Mouse (Mus musculus): ENCODE results near the gene Lypla2.
A peak's percentile ranks its signal among the peaks of the same experiment; 100 is the strongest.

The Lypla2 gene

GRCm38 (mm10) chr4:135946659-135947301, 25.6 kb downstream of the Lypla2 start:
- DNase-seq, result peak in 1 of 2 experiments; percentile 16

GRCm38 (mm10) chr4:135946278-135946658, 26.2 kb downstream of the Lypla2 start, which contains the start of gene Hmgcl:
TSS of gene Hmgcl (plus strand) at chr4:135946448.
- DNase-seq, result peak; percentile 96 to 97

- no peak for DNase-seq
Observed at GRCm38 (mm10) chr4:135945706-135946105, 26.7 kb downstream of the Lypla2 start.

- no peak for DNase-seq
Observed at GRCm38 (mm10) chr4:135943389-135943788, 29.0 kb downstream of the Lypla2 start.

GRCm38 (mm10) chr4:135942193-135942592, 30.2 kb downstream of the Lypla2 start:
- DNase-seq, result peak; percentile 22 to 26

GRCm38 (mm10) chr4:135941026-135941425, 31.4 kb downstream of the Lypla2 start:
- peak; percentile 56 for DNase-seq

- DNase-seq, result no peak
Observed at GRCm38 (mm10) chr4:135938858-135939257, 33.6 kb downstream of the Lypla2 start.

GRCm38 (mm10) chr4:135935502-135935901, 36.9 kb downstream of the Lypla2 start:
- no peak for DNase-seq

GRCm38 (mm10) chr4:135934708-135935500, 37.5 kb downstream of the Lypla2 start:
- DNase-seq, result no peak

GRCm38 (mm10) chr4:135931832-135932231, 40.6 kb downstream of the Lypla2 start:
- peak; percentile 63 to 67 for DNase-seq

- DNase-seq, result no peak
Observed at GRCm38 (mm10) chr4:135930239-135930638, 42.2 kb downstream of the Lypla2 start.

GRCm38 (mm10) chr4:135929828-135930227, 42.6 kb downstream of the Lypla2 start:
- DNase-seq, result no peak

- DNase-seq, result no peak
Observed at GRCm38 (mm10) chr4:135929405-135929804, 43.0 kb downstream of the Lypla2 start.

- DNase-seq, result no peak
Observed at GRCm38 (mm10) chr4:135928376-135928775, 44.0 kb downstream of the Lypla2 start.

GRCm38 (mm10) chr4:135926861-135927260, 45.6 kb downstream of the Lypla2 start:
- DNase-seq, result no peak

GRCm38 (mm10) chr4:135926195-135926808, 46.1 kb downstream of the Lypla2 start:
- DNase-seq, result no peak

GRCm38 (mm10) chr4:135925341-135925740, 47.1 kb downstream of the Lypla2 start:
- DNase-seq, result no peak

GRCm38 (mm10) chr4:135924418-135924817, 48.0 kb downstream of the Lypla2 start:
- DNase-seq, result no peak

GRCm38 (mm10) chr4:135922190-135922589, 50.2 kb downstream of the Lypla2 start:
- DNase-seq, result no peak

- DNase-seq, result peak; percentile 28 to 31
Observed at GRCm38 (mm10) chr4:135921257-135922120, 50.9 kb downstream of the Lypla2 start.

- peak; percentile 98 to 99 for DNase-seq
Observed at GRCm38 (mm10) chr4:135920304-135921241, 51.9 kb downstream of the Lypla2 start, which contains the start of gene Fuca1. TSS of gene Fuca1 (plus strand) at chr4:135920735.

- DNase-seq, result no peak
Observed at GRCm38 (mm10) chr4:135919280-135919639, 53.2 kb downstream of the Lypla2 start.
